Mouse (Mus musculus) limb, embryonic 14.5 days (tissue): ENCODE results near the gene Stab1. TPM values are rescaled to one million over a fixed set of nuclear protein-coding genes. Genes with fewer than 3 reads are reported as not detected.

Source experiments
- ATAC-seq: fragments of 200-750 bp; cut with Nextera tagmentation; 2 replicates; pipeline ENCODE4 v1.8.0; 2017; ENCODE audit warnings: low read depth, moderate number of reproducible peaks, moderate TSS enrichment; ENCODE audit not compliant: low FRiP score
- DNase-seq: peaks from one replicate; pipeline ENCODE4 v3.0.0-alpha.2; 2015; ENCODE audit warnings: low spot score
- H3K27ac ChIP-seq: fragments of 300-500 bp; sonication (generic); replicated peaks from 2 replicates; pipeline ENCODE4 v1.5.1; 2014; ENCODE audit warnings: low read depth, mild to moderate bottlenecking, low read length, moderate library complexity, mixed read lengths
- H3K27me3 ChIP-seq: fragments of 300-500 bp; sonication (generic); 2 replicates; pipeline ENCODE4 v1.6.1; 2014; ENCODE audit warnings: low read length, mixed read lengths; ENCODE audit not compliant: control insufficient read depth, insufficient read depth
- H3K36me3 ChIP-seq: fragments of 300-500 bp; sonication (generic); 2 replicates; pipeline ENCODE4 v1.6.1; 2014; ENCODE audit warnings: mild to moderate bottlenecking, low read length, moderate library complexity, mixed read lengths; ENCODE audit not compliant: control insufficient read depth, insufficient read depth
- H3K4me1 ChIP-seq: fragments of 300-500 bp; sonication (generic); 2 replicates; pipeline ENCODE4 v1.6.1; 2014; ENCODE audit warnings: antibody characterized with exemption, low read length, mixed read lengths; ENCODE audit not compliant: control insufficient read depth, insufficient read depth
- H3K4me2 ChIP-seq: fragments of 300-500 bp; sonication (generic); replicated peaks from 2 replicates; pipeline ENCODE4 v1.6.1; 2014; ENCODE audit warnings: low read depth, mild to moderate bottlenecking, low read length, moderate library complexity; ENCODE audit not compliant: severe bottlenecking
- H3K4me3 ChIP-seq: fragments of 300-500 bp; sonication (generic); replicated peaks from 2 replicates; pipeline ENCODE4 v1.5.1; 2014; ENCODE audit warnings: low read length
- H3K9ac ChIP-seq: fragments of 300-500 bp; sonication (generic); 2 replicates; pipeline ENCODE4 v1.6.1; 2014; ENCODE audit warnings: mild to moderate bottlenecking, low read depth, low read length, moderate library complexity; ENCODE audit not compliant: severe bottlenecking
- H3K9me3 ChIP-seq: fragments of 300-500 bp; sonication (generic); 2 replicates; pipeline ENCODE4 v1.6.1; 2016; ENCODE audit warnings: low read length; ENCODE audit not compliant: control insufficient read depth
- POLR2A ChIP-seq: fragments of 200-500 bp; IDR thresholded peaks from 2 replicates; pipeline ENCODE4 v1.8.0; 2012; ENCODE audit warnings: inconsistent platforms, mild to moderate bottlenecking, moderate library complexity, borderline replicate concordance; ENCODE audit not compliant: insufficient read depth, insufficient read length; ENCODE audit errors: extremely low read depth
- WGBS: fragments of 180-500 bp; shearing (Covaris S2); extraction: QIAGEN DNeasy Blood & Tissue Kit; methylation state at CpG from one replicate; pipeline ENCODE4 v1.1.7; 2014; 5-methylcytosine and 5-hydroxymethylcytosine counted together
- polyA plus RNA-seq, 2 experiments: library from polyadenylated mRNA; depleted of rRNA in 1 of 2; stranded (reverse) in 1 of 2; unstranded in 1 of 2; fragments of >200 nt; fragmentation: Nextera tagmentation in 1 of 2; extraction: Ambion mirVana in 1 of 2; gene quantifications; 2 replicates each; pipeline versions ENCODE4 v1.2.1 to v1.2.3; 2012 to 2014

The Stab1 gene
- polyA plus RNA-seq, 2 experiments, result 59.5 to 68.5 TPM

DNA sequence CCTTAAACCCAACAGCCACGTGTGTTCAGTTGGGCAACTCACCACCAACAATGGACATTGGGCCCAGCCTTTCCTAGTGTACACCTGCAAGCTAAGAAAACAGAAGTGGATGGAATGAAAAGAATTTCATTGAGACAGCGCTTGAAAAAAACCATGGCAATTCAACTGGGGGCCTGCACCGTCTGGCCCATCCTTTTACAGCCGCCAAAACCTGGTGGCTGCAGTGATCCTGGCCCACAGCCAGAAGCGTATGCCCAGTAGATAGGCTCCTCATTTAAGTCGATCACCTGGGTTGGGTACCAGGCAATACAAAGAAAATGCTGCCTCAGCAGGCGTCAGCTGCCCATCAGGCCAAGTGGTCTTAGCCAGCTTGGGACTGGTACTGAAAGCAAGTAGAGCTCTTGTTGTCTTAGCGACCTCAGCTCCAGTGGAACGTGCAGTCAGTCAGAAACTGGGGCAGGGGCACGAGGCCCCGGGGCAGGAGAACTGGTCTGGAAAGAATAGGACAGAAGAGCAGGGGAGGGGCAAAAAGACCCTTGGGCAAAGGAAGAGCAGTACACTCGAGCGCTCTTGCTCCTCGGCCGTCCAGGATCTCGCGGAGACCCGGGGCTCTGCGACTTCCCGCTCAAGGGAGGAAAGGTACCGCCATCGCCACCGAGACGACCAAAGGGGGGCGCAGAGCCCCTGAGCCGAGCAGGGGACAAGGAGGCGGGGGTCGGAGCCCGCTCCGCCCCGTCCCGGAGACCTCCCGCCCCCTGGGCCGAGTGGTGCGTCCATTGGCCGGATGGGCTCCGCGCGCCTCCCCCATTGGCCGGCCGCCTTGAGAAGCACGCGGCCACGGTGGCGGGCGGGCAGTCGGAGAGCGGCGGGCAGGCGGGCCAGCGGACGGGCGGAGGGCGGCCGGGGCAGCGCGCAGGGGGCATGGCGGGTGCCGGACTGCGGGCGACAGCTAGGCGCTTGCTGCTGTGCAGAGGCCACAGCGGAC is 37.9 kb downstream of the Stab1 start, which contains the start of gene Nt5dc2:
Gene Nt5dc2 (plus strand): TSS at position 818 of the 985 bp plus-strand sequence.
- H3K9ac ChIP-seq, result peak within 1 kb of the TSS; percentile 83
- peak within 1 kb of the TSS; percentile 67 for H3K27ac ChIP-seq
- no peaks in the 10 kb centered on the region for H3K27me3 ChIP-seq
- peaks cover 16% of the 10 kb centered on the region for H3K36me3 ChIP-seq
- H3K4me1 ChIP-seq, result peaks cover 49% of the 10 kb centered on the region
- 8% methylated on average over 49 of the region's 63 CpGs for WGBS
- peak within 1 kb of the TSS; percentile 86 for H3K4me2 ChIP-seq
- peak within 1 kb of the TSS; percentile 91 for H3K4me3 ChIP-seq
- TF ChIP-seq POLR2A, result peak; percentile 36; the same call in 1 of the 2 replicates
- DNase-seq (peak; percentile 96), ATAC-seq (peak; percentile 82)
- H3K9me3 ChIP-seq, result no peaks in the 10 kb centered on the region

DNA sequence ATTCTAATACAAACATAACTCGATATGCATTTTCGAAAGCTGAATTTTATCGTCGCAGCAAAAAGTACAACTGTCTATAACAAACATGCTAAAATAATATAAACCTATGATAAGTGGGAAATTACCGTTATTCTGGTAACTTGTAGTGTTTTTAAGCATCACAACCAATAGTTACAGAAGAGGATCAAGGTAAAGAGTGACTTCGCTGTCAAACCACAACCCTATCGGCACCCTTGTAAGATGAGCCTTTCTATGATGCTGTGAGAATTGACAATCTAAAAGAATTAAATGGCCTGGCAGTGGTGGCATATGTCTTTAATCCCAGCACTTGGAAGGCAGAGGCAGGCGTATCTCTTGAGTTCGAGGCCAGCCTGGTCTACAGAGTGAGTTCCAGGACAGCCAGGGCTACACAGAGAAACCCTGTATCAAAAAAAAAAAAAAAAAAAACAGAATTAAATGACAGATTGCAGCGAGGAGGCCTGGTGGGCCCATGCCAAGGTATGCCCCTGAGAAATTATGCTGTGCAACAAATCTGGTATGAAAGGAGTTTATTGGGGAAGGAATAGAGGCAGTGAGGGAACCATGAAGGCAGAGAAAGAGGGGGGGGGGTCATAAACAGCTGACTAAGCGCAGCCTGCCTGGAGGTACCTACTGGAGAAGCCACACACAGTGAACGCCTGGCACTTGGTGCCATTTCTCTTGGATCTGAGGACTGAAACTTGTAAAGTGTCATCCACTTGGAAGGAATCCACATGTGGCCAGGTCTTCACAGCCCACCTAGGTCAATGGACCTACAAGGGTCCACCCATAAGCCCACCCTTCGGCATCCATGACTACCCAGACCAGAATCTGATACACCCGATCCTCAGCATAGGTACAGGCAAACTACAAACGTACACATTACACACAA is 38.9 kb downstream of the Stab1 start:
- 66% methylated on average over 15 of the region's 15 CpGs for WGBS
- Histone ChIP-seq H3K27ac (peak overlapping the region; percentile 67), H3K9ac (no peak overlapping the region), H3K27me3 (no peaks in the 10 kb centered on the region), H3K4me2 (peak overlapping the region; percentile 86), H3K4me1 (peaks cover 53% of the 10 kb centered on the region), H3K4me3 (peak overlapping the region; percentile 77; the same call in 1 of the 2 replicates), H3K36me3 (peaks cover 6% of the 10 kb centered on the region), H3K9me3 (no peaks in the 10 kb centered on the region)
- ATAC-seq (no peak), DNase-seq (no peak)
- no peak for TF ChIP-seq POLR2A

DNA sequence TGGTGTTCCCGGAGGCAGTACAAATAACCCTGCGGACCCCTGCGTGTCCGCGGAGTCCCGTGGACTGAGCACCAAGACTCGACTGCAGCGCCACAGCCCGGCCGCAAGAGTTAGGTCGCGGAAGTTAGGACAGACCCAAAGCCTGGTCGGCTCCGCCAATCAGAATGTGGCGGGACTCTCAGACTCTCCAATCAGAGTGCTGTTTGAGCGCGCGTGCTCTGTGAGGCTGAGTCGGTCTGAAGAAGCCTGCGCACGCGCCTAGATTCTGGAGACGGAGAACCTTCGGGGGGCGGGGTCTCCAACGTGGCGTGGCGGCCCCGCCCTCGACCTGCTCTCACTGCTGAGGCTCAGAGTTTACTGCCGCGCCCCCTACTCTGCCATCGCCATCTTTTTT is 39.6 kb downstream of the Stab1 start, which contains the start of gene Smim4:
Gene Smim4 (minus strand): TSS at position 131 of the 394 bp plus-strand sequence.
- H3K27ac ChIP-seq, result peak within 1 kb of the TSS; percentile 68
- peaks cover 46% of the 10 kb centered on the region for H3K4me1 ChIP-seq
- ATAC-seq, result peak; percentile 94
- WGBS, result 0% methylated on average over 33 of the region's 33 CpGs
- DNase-seq, result peak; percentile 100
- no peaks in the 10 kb centered on the region for H3K9me3 ChIP-seq
- H3K27me3 ChIP-seq, result no peaks in the 10 kb centered on the region
- H3K4me2 ChIP-seq, result peak within 1 kb of the TSS; percentile 86
- peak within 1 kb of the TSS; percentile 72 for H3K9ac ChIP-seq
- peak within 1 kb of the TSS; percentile 77 for H3K4me3 ChIP-seq
- peaks cover 3% of the 10 kb centered on the region; the same call in 1 of the 2 replicates for H3K36me3 ChIP-seq
- peak; percentile 96; the same call in 1 of the 2 replicates for TF ChIP-seq POLR2A

DNA sequence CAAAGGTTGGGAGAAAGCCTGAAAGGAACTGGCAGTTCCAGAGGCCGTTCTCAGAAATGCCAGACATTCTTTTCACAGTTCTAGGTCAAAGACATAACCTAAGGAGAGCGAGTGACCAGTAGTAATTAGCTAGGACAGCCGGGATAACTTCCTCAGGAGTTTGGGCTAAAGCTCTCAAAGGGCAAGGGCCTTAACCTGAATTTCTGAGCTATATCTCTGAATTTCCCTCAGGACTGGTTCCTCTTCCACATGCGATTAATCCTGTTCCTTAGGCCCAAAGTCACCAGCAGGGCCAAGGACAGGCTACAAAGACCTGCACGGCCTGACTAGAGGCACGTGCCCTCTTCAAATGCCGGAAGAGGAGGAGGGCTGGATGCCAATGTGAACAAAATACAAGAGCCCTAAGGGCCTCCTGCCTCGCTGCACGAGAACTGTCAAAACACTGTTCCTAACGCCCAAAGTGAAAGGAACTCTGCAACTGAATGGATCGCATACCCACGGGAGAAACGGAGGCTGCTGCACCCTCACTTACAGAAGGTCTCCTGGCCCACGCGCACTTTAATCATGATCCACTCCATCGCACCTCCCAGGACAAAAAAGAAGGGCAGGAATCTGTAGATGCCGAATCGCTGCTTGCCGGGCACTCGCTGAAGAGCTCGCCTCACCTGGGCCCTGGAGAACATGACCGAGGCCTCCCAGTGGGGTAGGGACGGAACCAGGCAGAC is 40.2 kb downstream of the Stab1 start:
- no peak for ATAC-seq
- Histone ChIP-seq H3K27ac (peak overlapping the region; percentile 68), H3K4me3 (peak overlapping the region; percentile 77), H3K9ac (peak overlapping the region; percentile 72), H3K4me1 (peaks cover 41% of the 10 kb centered on the region), H3K27me3 (no peaks in the 10 kb centered on the region), H3K4me2 (peak overlapping the region; percentile 86), H3K9me3 (no peaks in the 10 kb centered on the region), H3K36me3 (peaks cover 5% of the 10 kb centered on the region)
- under 1% methylated on average over 23 of the region's 23 CpGs for WGBS
- peak; percentile 29 for DNase-seq
- no peak for TF ChIP-seq POLR2A
